Comparison of ENCODE assay signal across 8 mouse cellular contexts in genomic region chr7:143951172-143951571, GRCm38 (mm10). TPM values are rescaled to one million over a fixed set of nuclear protein-coding genes. Genes with fewer than 3 reads are reported as not detected.
DNase-seq lines count a peak whose midpoint lies in the region; ATAC-seq lines count a peak whose summit lies in the region.

No protein-coding gene starts in this region.

- no peaks in the 10 kb centered on the region for H3K36me3 ChIP-seq in embryonic facial prominence, embryonic 14.5 days (ENCODE audit: control insufficient read depth, insufficient read depth, low read length)
- no peaks in the 10 kb centered on the region for H3K36me3 ChIP-seq in embryonic facial prominence, embryonic 10.5 days (replicated peaks)
- H3K36me3 ChIP-seq in stomach, embryonic 15.5 days: no peaks in the 10 kb centered on the region

- no CpG with 5 or more reads among the region's 2 CpGs for WGBS in embryonic facial prominence, embryonic 14.5 days
- WGBS in embryonic facial prominence, embryonic 10.5 days: 29% methylated on average over 2 of the region's 2 CpGs
- WGBS in stomach, embryonic 15.5 days: 22% methylated on average over 2 of the region's 2 CpGs

- H3K9me3 ChIP-seq in embryonic facial prominence, embryonic 14.5 days (ENCODE audit: control insufficient read depth, low read length): no peaks in the 10 kb centered on the region
- H3K9me3 ChIP-seq in embryonic facial prominence, embryonic 10.5 days: no peaks in the 10 kb centered on the region
- H3K9me3 ChIP-seq in stomach, embryonic 15.5 days: no peaks in the 10 kb centered on the region

- no peak overlapping the region for H3K27ac ChIP-seq in embryonic facial prominence, embryonic 14.5 days (replicated peaks; ENCODE audit: low read depth, low read length)
- H3K27ac ChIP-seq in embryonic facial prominence, embryonic 10.5 days (replicated peaks): no peak overlapping the region
- H3K27ac ChIP-seq in stomach, embryonic 15.5 days: no peak overlapping the region

- H3K9ac ChIP-seq in embryonic facial prominence, embryonic 14.5 days (ENCODE audit: low read depth, low read length): no peak overlapping the region
- no peak overlapping the region for H3K9ac ChIP-seq in stomach, embryonic 15.5 days

- no peaks in the 10 kb centered on the region for H3K27me3 ChIP-seq in embryonic facial prominence, embryonic 14.5 days (replicated peaks; ENCODE audit: control insufficient read depth, insufficient read depth, low read length)
- H3K27me3 ChIP-seq in embryonic facial prominence, embryonic 10.5 days (replicated peaks; ENCODE audit: low read depth, poor library complexity, severe bottlenecking): 0 out of 2 replicates have a peak, but pooled peaks cover 3% of the 10 kb centered on the region
- H3K27me3 ChIP-seq in stomach, embryonic 15.5 days (replicated peaks): no peaks in the 10 kb centered on the region

- H3K4me1 ChIP-seq in embryonic facial prominence, embryonic 14.5 days (ENCODE audit: control insufficient read depth, insufficient read depth, low read length): no peaks in the 10 kb centered on the region
- no peaks in the 10 kb centered on the region for H3K4me1 ChIP-seq in embryonic facial prominence, embryonic 10.5 days
- no peaks in the 10 kb centered on the region for H3K4me1 ChIP-seq in stomach, embryonic 15.5 days

- ATAC-seq in embryonic facial prominence, embryonic 14.5 days (ENCODE audit: low read depth): no peak
- peak; percentile 50; the same call in 1 of the 2 replicates for ATAC-seq in stomach, embryonic 15.5 days (ENCODE audit: insufficient read depth, low FRiP score, low read depth)

- H3K4me3 ChIP-seq in embryonic facial prominence, embryonic 14.5 days (ENCODE audit: low read depth, low read length): no peak overlapping the region
- H3K4me3 ChIP-seq in embryonic facial prominence, embryonic 10.5 days: no peak overlapping the region
- no peak overlapping the region for H3K4me3 ChIP-seq in stomach, embryonic 15.5 days (replicated peaks)

- peak; percentile 20 for DNase-seq in embryonic facial prominence, embryonic 14.5 days (ENCODE audit: low spot score)
- no peak for DNase-seq in embryonic facial prominence, embryonic 10.5 days (ENCODE audit: low spot score)
- peak; percentile 5 to 14 for DNase-seq in right cerebral cortex, adult 2 months (ENCODE audit: low spot score in 2 of 2)
- DNase-seq in right cerebral cortex, postnatal 36 days (ENCODE audit: low spot score in 2 of 2): no peak
- peak; percentile 84 to 87 for DNase-seq in kidney, postnatal 25 days
- DNase-seq in spleen, postnatal 36 days (ENCODE audit: low spot score in 2 of 2): no peak
- DNase-seq in B cell, adult 2 months: no peak

- H3K4me2 ChIP-seq in embryonic facial prominence, embryonic 14.5 days (ENCODE audit: low read depth, low read length): no peak overlapping the region
- H3K4me2 ChIP-seq in stomach, embryonic 15.5 days: no peak overlapping the region

RNA-seq across cellular contexts. Expression of gene Shank2, which starts 50.6 kb away (rescaled TPM):
- polyA plus RNA-seq in embryonic facial prominence, embryonic 14.5 days (2014; fragmentation: Nextera tagmentation; extraction: Ambion mirVana): 0.72 and 1.0 TPM in 2 replicates
- 0.75 and 0.80 TPM in 2 replicates for polyA plus RNA-seq in embryonic facial prominence, embryonic 10.5 days (2016; fragmentation: Nextera tagmentation; extraction: Ambion mirVana)
- 2.1 and 2.3 TPM in 2 replicates for polyA plus RNA-seq in stomach, embryonic 15.5 days (2015; fragmentation: Nextera tagmentation; extraction: Ambion mirVana)

Comparison
In these comparisons a context has a peak if more than half of its experiments do, and no peak if none do; other contexts are left out.
1. DNase-seq: peak in embryonic facial prominence, embryonic 14.5 days (single experiment), right cerebral cortex, adult 2 months (2 of 2) and kidney, postnatal 25 days (2 of 2); none in embryonic facial prominence, embryonic 10.5 days (single experiment), right cerebral cortex, postnatal 36 days (0 of 2), spleen, postnatal 36 days (0 of 2) and B cell, adult 2 months (0 of 2).